Mouse (Mus musculus) heart, postnatal 0 days (tissue): Measurements from ENCODE around the gene Gimap1.

ENCODE experiments used
- CTCF ChIP-seq: IDR thresholded peaks from 2 replicates; pipeline ENCODE4 v1.5.1; 2016; ENCODE audit warnings: antibody characterized with exemption, control low read depth, low read depth
- EP300 ChIP-seq: IDR thresholded peaks from 2 replicates; pipeline ENCODE4 v1.6.1; 2016; ENCODE audit warnings: antibody characterized with exemption, low read depth

DNA sequence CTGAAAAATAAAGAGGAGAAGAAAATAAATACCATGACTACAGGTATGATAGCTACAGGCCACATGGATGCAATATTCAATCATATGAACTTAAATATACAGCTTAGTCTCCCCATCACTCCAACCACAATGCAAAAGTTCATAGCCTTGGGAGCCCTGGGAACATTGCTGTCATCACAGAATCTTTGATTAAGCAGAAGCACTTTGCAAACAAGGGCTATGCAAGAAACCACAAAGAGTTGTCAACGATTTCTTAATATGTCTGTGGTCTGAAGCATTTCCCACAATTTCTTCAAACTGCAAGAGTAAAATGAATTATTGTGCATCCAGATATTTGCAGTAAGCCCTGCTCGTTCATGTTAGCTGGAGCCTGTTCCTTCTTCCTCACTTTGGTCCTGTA is 1.8 kb upstream of the Gimap1 start:
- TF ChIP-seq CTCF (no peak), EP300 (no peak)
